ENCODE assay signal across 16 mouse cellular contexts in the genomic region with DNA sequence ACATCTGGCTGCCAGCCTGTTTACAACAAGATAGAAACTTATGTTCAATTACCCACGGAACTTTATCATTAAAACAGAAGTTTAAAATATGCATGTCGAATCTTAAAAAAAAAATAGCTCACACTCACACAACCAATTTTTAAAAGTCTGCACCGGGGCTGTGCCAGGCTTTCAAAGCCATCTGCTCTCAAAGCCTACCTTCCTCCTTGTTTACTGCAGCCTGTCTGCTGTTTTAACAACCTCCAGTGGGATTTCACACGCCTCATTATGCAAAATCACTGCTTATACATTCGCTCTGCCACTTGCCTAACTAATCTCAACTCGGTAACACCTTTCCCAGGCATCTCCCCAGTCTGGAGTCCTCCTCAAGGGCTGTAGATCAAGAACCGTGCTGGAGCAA.
DNase-seq lines count a peak whose midpoint lies in the region; ATAC-seq and TF ChIP-seq lines count a peak whose summit lies in the region.
"Had no signal": no experiment of that assay in that cellular context is flagged by ENCODE, and none has a peak within 500 bp of the region (broad histone marks: within the 10 kb centered on the region; RNA-seq: fewer than 3 reads in every experiment).

No protein-coding gene starts in this region.

- peaks cover 10% of the 10 kb centered on the region; the same call in 1 of the 2 replicates for H3K4me1 ChIP-seq in midbrain, embryonic 15.5 days
- H3K4me1 ChIP-seq in midbrain, embryonic 11.5 days (ENCODE audit: control insufficient read depth, insufficient read depth, low read length) = no peaks in the 10 kb centered on the region; the same call in 1 of the 2 replicates

- intact Hi-C loops in gastrocnemius, adult 2 months (cut with DNase I) = no loop called here

- ATAC-seq in frontal cortex, adult (ENCODE audit: low TSS enrichment) = peak; percentile 38; the same call in 1 of the 2 replicates
- ATAC-seq in midbrain, embryonic 15.5 days (replicated peaks) = no peak
- ATAC-seq in midbrain, embryonic 11.5 days (ENCODE audit: low FRiP score) = no peak

- WGBS in midbrain, embryonic 15.5 days = 33% methylated on average over 7 of the region's 7 CpGs
- 56% methylated on average over 7 of the region's 7 CpGs for WGBS in midbrain, embryonic 11.5 days

- H3K27ac ChIP-seq in midbrain, embryonic 15.5 days = peak overlapping the region; percentile 38; the same call in 1 of the 2 replicates
- H3K27ac ChIP-seq in midbrain, embryonic 11.5 days (ENCODE audit: low read depth, low read length) = no peak overlapping the region
- H3K27ac ChIP-seq in gastrocnemius, adult 2 months = no peak overlapping the region
- H3K27ac ChIP-seq: hindbrain, embryonic 15.5 days; liver, embryonic 14.5 days; macrophage had no signal

- H3K4me2 ChIP-seq in midbrain, embryonic 15.5 days = no peak overlapping the region
- H3K4me2 ChIP-seq in midbrain, embryonic 11.5 days = no peak overlapping the region
- H3K4me2 ChIP-seq: heart, embryonic 11.5 days; hindbrain, embryonic 15.5 days had no signal

- no peak for TF ChIP-seq CTCF in gastrocnemius, adult 2 months (IDR thresholded peaks at IDR 0.05)

- no peaks in the 10 kb centered on the region for H3K36me3 ChIP-seq in midbrain, embryonic 15.5 days (replicated peaks)
- H3K36me3 ChIP-seq in midbrain, embryonic 11.5 days (ENCODE audit: control insufficient read depth, insufficient read depth, low read length) = no peaks in the 10 kb centered on the region
- H3K36me3 ChIP-seq: hindbrain, embryonic 15.5 days had no signal

- no peaks in the 10 kb centered on the region for H3K9me3 ChIP-seq in midbrain, embryonic 15.5 days
- H3K9me3 ChIP-seq in midbrain, embryonic 11.5 days (ENCODE audit: control insufficient read depth, low read length) = no peaks in the 10 kb centered on the region
- H3K9me3 ChIP-seq: hindbrain, embryonic 15.5 days had no signal

- no peak overlapping the region for H3K4me3 ChIP-seq in midbrain, embryonic 15.5 days
- H3K4me3 ChIP-seq in midbrain, embryonic 11.5 days (ENCODE audit: low read depth, low read length) = no peak overlapping the region
- H3K4me3 ChIP-seq in gastrocnemius, adult 2 months = no peak overlapping the region
- H3K4me3 ChIP-seq: hindbrain, embryonic 15.5 days; myocyte had no signal

- no peaks in the 10 kb centered on the region for H3K27me3 ChIP-seq in midbrain, embryonic 15.5 days (replicated peaks)
- no peaks in the 10 kb centered on the region for H3K27me3 ChIP-seq in midbrain, embryonic 11.5 days (ENCODE audit: control insufficient read depth, insufficient read depth, low read length)

- DNase-seq in frontal cortex, postnatal 25 days (ENCODE audit: low spot score in 2 of 2) = no peak
- DNase-seq in midbrain, embryonic 11.5 days (ENCODE audit: low spot score, missing footprints) = no peak
- peak; percentile 71 for DNase-seq in layer of hippocampus, adult 9-11 months
- DNase-seq in gastrocnemius, adult 2 months = no peak
- DNase-seq in gastrocnemius, adult 8-10 months (ENCODE audit: low spot score in 2 of 2) = no peak
- DNase-seq in thymus, postnatal 25 days = no peak
- DNase-seq: adrenal gland, postnatal 10 days; gastrocnemius, postnatal 14 days; kidney, adult 9 months had no signal

- H3K9ac ChIP-seq in midbrain, embryonic 15.5 days = no peak overlapping the region
- H3K9ac ChIP-seq in midbrain, embryonic 11.5 days (ENCODE audit: low read length) = no peak overlapping the region
- H3K9ac ChIP-seq: hindbrain, embryonic 15.5 days; liver, embryonic 14.5 days had no signal
